Mouse (Mus musculus) heart, embryonic 14.5 days (tissue): ENCODE results near the gene 6820408C15Rik. TPM values are rescaled to one million over a fixed set of nuclear protein-coding genes. Genes with fewer than 3 reads are reported as not detected.

ENCODE experiments used
- polyA plus RNA-seq: library from polyadenylated mRNA; unstranded; fragments of >200 nt; fragmentation: Nextera tagmentation; extraction: Ambion mirVana; gene quantifications from 2 replicates; pipeline ENCODE4 v1.2.1, GENCODE M21; 2014

The 6820408C15Rik gene
- polyA plus RNA-seq, 1 experiment from 2014 or later, result 1.8 TPM

Other genes starting within 250 kb of the 6820408C15Rik start
- gene Csnk2a1, start 188.7 kb upstream of the 6820408C15Rik start, polyA plus RNA-seq, result 72.5 and 106 TPM in 2 replicates
- gene Tbc1d20, start 121.8 kb upstream of the 6820408C15Rik start, polyA plus RNA-seq, result 31.6 and 32.2 TPM in 2 replicates
- gene Rbck1, start 82.9 kb upstream of the 6820408C15Rik start, polyA plus RNA-seq, result 63.0 and 63.1 TPM in 2 replicates
- 1.8 and 1.9 TPM in 2 replicates for gene Trib3, start 71.6 kb upstream of the 6820408C15Rik start, polyA plus RNA-seq
- 2.2 and 3.8 TPM in 2 replicates for gene Nrsn2, start 38.9 kb upstream of the 6820408C15Rik start, polyA plus RNA-seq
- 13.1 and 15.0 TPM in 2 replicates for gene Sox12, start 17.5 kb upstream of the 6820408C15Rik start, polyA plus RNA-seq
- gene Zcchc3, start 560 bp upstream of the 6820408C15Rik start, polyA plus RNA-seq, result 35.7 and 36.1 TPM in 2 replicates
- not detected in 2 replicates for gene Defb23, start 49.0 kb downstream of the 6820408C15Rik start, polyA plus RNA-seq
- gene Defb20, start 61.5 kb downstream of the 6820408C15Rik start, polyA plus RNA-seq, result not detected in 2 replicates
- gene Defb22, start 74.6 kb downstream of the 6820408C15Rik start, polyA plus RNA-seq, result not detected in 2 replicates
- not detected in 2 replicates for gene Defb26, start 96.1 kb downstream of the 6820408C15Rik start, polyA plus RNA-seq
- not detected in 2 replicates for gene Defb28, start 102.7 kb downstream of the 6820408C15Rik start, polyA plus RNA-seq
- not detected in 2 replicates for gene Defb29, start 124.5 kb downstream of the 6820408C15Rik start, polyA plus RNA-seq
- not detected in 2 replicates for gene Gm17416, start 153.8 kb downstream of the 6820408C15Rik start, polyA plus RNA-seq
- gene Defb21, start 157.2 kb downstream of the 6820408C15Rik start, polyA plus RNA-seq, result not detected in 2 replicates
- 1.2 TPM in 1 of 2 replicates, not detected in the other for gene Defb19, start 164.7 kb downstream of the 6820408C15Rik start, polyA plus RNA-seq
- not detected in 2 replicates for gene Defb45, start 183.8 kb downstream of the 6820408C15Rik start, polyA plus RNA-seq
- gene Defb36, start 188.7 kb downstream of the 6820408C15Rik start, polyA plus RNA-seq, result not detected in 2 replicates
- gene Defb25, start 207.5 kb downstream of the 6820408C15Rik start, polyA plus RNA-seq, result 0.94 and 0.95 TPM in 2 replicates
- 13.0 and 13.2 TPM in 2 replicates for gene Rem1, start 211.4 kb downstream of the 6820408C15Rik start, polyA plus RNA-seq